Mouse (Mus musculus) lung, adult 2 months (tissue): ENCODE data around the gene Rpgrip1l. TPM values are rescaled to one million over a fixed set of nuclear protein-coding genes. Genes with fewer than 3 reads are reported as not detected.
A peak's percentile ranks its signal among the peaks of the same experiment; 100 is the strongest.

Source experiments
- DNase-seq: peaks from one replicate; pipeline ENCODE4 v3.0.0; 2022
- H3K4me1 ChIP-seq: fragments of 200-500 bp; 2 replicates; pipeline ENCODE4 v1.6.1; 2011; ENCODE audit warnings: low read length; ENCODE audit not compliant: control insufficient read depth, insufficient read depth
- H3K4me3 ChIP-seq: fragments of 200-500 bp; replicated peaks from 2 replicates; pipeline ENCODE3; 2011; ENCODE audit warnings: low read depth, mild to moderate bottlenecking, control low read depth, low read length; ENCODE audit errors: extremely low read depth
- CTCF ChIP-seq: fragments of 200-500 bp; IDR thresholded peaks from 2 replicates; pipeline ENCODE4 v1.5.1; 2011; ENCODE audit warnings: mild to moderate bottlenecking, low read length, control low read depth; ENCODE audit not compliant: insufficient read depth
- POLR2A ChIP-seq: fragments of 200-500 bp; IDR thresholded peaks from 2 replicates; pipeline ENCODE4 v1.6.1; 2011; ENCODE audit warnings: low read depth, mild to moderate bottlenecking, control low read depth, low read length, borderline replicate concordance; ENCODE audit errors: extremely low read depth
- WGBS: fragments of 180-500 bp; shearing (Covaris S2); methylation state at CpG from one replicate; pipeline ENCODE4 v1.1.7; 2018; 5-methylcytosine and 5-hydroxymethylcytosine counted together
- polyA plus RNA-seq: library from polyadenylated mRNA; depleted of rRNA; stranded (reverse); fragments of >200 nt; gene quantifications from 2 replicates; pipeline ENCODE4 v1.2.3, GENCODE M21; 2012

Gene Rpgrip1l
- polyA plus RNA-seq, 1 experiment = 3.6 TPM

DNA sequence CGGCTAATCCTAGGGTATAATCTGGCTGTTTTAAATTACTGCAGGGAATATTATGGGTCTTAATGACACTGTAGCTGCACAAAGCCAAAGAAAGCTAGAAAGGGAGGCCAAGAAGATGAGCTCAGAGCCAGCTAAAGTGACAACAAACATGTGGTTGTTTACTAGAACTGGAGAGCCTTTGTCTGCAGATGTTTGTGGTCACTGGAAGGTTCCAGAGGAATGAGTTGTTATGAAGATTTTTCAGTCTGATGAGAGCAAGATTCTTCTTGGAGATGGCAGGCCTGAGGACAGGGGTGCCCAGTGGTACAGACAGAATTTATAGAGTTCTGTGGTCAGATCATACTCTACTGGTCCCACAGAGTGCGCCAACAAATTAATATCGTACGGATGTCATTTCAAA is 94.8 kb downstream of the Rpgrip1l start:
- DNase-seq = no peak
- no peaks in the 10 kb centered on the region for H3K4me1 ChIP-seq
- no peak overlapping the region for H3K4me3 ChIP-seq
- TF ChIP-seq POLR2A (no peak), CTCF (no peak)
- 92% methylated on average over 4 of the region's 4 CpGs for WGBS

DNA sequence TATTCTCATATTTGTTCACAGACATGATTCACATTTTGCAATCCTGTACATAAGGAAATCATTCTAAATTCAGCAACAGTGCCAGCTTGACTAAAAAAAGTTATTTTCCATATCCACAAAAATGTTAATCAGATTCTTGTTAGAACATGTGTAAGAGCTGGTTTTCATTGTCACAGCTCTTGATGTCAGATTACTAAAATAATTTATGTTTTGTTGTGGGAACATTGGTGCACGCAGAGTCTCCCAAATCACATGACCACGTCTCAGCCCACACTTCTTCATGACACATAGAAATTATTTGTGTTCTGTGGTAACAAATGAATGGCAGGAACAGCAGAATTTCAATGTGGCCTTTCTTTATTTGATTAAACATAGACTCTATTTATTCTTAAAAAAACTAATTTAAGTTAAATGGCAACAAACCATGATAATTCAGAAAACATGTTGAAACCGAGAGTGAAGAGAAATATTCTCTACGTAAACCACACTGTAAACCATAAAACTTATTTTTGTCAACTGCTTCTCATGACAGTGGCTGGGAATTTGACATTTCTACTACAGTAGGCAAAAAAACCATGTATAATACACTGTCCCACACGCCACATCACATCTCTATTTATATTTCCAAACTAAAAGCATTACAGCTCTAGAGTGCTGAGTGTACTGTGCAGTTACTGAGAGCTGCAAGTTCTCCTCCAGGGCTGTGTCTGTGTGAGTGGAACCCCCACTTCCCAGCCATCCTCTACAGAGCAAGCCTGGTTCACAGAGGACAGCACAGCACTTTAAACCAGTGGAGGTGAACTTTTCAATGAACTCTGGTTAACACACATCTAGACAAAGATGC is 95.8 kb downstream of the Rpgrip1l start:
- Histone ChIP-seq H3K4me3 (no peak overlapping the region), H3K4me1 (no peaks in the 10 kb centered on the region)
- TF ChIP-seq POLR2A (no peak), CTCF (no peak)
- no peak for DNase-seq
- 85% methylated on average over 5 of the region's 5 CpGs for WGBS

DNA sequence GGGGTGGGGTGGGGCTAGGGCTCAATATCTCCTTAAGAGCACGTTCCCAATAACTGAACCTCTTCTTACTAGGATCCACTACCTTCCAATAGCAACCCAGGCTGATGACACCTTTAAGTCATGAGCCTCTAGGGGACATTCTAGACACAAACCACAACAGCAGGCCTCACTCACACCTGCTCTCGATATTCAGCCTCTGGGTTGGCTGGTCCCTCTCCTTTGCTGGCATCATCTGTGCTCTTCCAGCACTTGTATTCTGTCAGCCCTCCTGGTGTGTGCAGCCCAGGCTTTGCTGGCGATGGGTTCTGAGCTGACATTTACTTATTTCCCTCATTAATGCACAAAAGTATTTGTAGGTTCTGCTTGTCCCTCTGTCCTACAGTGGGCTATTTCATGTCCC is 98.8 kb downstream of the Rpgrip1l start:
- DNase-seq = no peak
- TF ChIP-seq CTCF (no peak), POLR2A (no peak)
- H3K4me1 ChIP-seq = no peaks in the 10 kb centered on the region
- 78% methylated on average over 3 of the region's 3 CpGs for WGBS
- no peak overlapping the region for H3K4me3 ChIP-seq

DNA sequence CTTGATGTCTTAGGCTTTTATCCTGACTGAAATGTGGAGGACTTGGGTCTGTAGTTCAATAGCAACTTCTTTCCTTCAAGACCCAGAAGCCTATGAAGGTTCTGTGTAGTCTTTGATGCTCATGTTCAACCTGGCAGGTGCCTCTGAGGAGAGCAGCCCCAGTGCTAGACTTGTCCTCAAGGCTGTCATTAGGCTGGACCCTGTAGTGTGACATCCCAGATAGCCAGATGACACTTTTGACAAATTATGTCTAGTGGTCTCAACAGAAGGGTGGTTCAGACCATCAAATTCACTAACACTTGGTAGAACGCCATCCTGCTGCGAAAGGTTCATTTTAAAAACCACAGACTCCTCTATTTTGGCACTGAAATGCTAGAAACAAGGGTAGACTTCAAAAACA is 100.1 kb downstream of the Rpgrip1l start:
- WGBS = 82% methylated on average over 2 of the region's 2 CpGs
- no peak for DNase-seq
- H3K4me3 ChIP-seq = no peak overlapping the region
- TF ChIP-seq CTCF (no peak), POLR2A (no peak)
- no peaks in the 10 kb centered on the region for H3K4me1 ChIP-seq

DNA sequence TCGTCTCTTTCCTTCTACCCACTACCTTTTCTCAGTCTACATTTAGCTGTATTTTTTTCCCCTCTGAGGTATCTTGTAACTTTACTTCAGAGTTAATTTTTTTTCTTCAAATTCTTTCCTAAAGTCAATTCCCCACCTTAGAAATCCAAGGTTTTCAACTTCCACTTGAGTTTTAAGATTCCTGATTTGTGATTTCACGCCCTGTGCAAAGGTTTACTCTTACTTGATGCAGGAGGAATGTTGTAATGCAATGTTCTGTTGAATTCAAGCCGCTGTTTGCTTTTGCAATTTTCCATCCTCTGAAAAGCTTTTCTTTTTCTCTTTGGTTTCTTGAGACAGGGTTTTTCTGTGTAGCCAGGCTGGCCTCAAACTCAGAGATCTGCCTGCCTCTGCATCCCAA is 103.4 kb downstream of the Rpgrip1l start:
- no peak for DNase-seq
- no peaks in the 10 kb centered on the region for H3K4me1 ChIP-seq
- no peak overlapping the region for H3K4me3 ChIP-seq
- no peak for TF ChIP-seq CTCF
- no peak for TF ChIP-seq POLR2A
- 63% methylated on average over 3 of the region's 3 CpGs for WGBS

DNA sequence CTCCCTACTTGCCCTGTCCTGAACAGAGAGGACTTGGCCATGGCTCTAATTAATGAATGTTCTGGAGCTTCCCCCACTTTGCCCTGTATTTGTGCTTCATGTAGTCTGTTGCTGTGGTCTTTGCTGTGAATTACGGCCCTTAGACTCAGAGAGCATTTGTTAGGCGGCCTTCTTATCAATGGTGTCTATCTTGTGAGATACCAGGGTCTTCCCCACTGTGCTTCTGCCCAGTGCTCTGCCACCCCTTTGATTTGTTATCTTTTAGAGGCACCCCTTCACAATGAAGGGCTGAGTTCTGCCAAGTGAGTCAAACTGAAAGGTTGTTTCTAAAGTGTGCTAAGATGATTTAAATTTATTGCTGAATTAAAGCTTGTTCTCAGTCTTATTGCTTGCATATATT is 105.4 kb downstream of the Rpgrip1l start:
- Histone ChIP-seq H3K4me3 (no peak overlapping the region), H3K4me1 (no peaks in the 10 kb centered on the region)
- 66% methylated on average over 2 of the region's 2 CpGs for WGBS
- DNase-seq = no peak
- TF ChIP-seq POLR2A (no peak), CTCF (no peak)

DNA sequence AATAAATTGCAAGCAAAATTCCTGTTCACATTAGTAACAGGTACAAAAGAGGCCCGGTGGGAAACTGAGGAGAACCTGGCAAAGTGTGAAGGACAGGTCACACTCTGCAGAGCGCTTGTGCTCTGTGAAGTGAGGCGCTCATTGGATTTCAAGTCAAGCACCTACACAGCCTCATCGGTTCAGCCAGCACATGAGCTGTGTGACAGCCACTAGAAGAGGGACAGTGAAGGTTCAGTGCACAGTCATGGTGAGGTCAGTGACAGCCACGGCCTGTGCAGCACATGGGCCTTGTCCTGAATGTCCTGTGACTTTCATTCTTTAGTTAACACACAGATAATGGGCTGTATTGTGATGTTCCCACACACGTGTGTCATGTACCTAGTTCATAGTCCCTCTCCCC is 107.2 kb downstream of the Rpgrip1l start:
- DNase-seq = no peak
- no peak for TF ChIP-seq POLR2A
- no peak for TF ChIP-seq CTCF
- H3K4me3 ChIP-seq = no peak overlapping the region
- no peaks in the 10 kb centered on the region for H3K4me1 ChIP-seq
- 77% methylated on average over 6 of the region's 6 CpGs for WGBS

DNA sequence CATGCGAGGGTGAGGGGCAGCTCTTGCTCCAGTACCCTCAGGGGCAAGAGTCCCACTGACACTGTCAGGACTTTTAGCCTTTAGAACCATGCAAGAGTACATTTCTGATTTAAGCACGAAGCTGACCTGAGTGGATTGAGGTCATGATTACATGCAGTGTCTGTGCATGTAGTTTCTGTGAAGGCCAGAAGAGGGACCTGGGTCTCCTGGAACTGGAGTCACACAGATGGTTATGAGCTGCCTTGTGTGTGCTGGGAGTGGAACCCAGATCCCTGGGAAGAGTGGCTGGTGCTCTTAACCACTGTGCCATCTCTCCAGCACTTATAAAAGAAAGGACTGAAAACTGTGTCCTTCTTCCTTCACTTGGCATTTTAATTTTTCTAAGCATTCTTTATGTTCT is 111.9 kb downstream of the Rpgrip1l start:
- no peaks in the 10 kb centered on the region for H3K4me1 ChIP-seq
- TF ChIP-seq POLR2A (no peak), CTCF (no peak)
- no peak overlapping the region for H3K4me3 ChIP-seq
- WGBS = 76% methylated on average over 2 of the region's 2 CpGs
- no peak for DNase-seq

DNA sequence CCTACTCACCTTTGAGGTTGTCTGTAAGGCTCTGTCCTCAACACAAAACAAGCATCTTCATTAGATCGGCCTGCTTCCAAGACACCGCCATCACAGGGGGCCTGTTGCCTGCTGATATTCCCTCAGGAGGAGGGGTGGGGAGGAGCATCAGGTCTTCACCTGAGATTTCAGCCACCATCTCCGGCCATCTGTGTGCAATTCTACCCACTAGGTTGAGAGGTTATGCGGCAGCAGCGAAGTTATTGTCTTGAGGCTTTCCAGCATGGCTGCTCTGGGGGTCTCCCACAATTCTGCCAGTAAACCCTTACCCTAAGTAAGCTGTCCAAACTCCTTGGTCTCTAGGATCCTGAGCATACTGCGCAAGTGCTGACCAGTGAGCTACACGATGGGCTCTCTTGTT is 113.2 kb downstream of the Rpgrip1l start, which contains the start of gene Aktip:
Aktip (minus strand) TSS at position 101 of the 400 bp plus-strand sequence.
- no peak for TF ChIP-seq CTCF
- no peak for TF ChIP-seq POLR2A
- DNase-seq = no peak
- Histone ChIP-seq H3K4me1 (no peaks in the 10 kb centered on the region), H3K4me3 (no peak within 1 kb of the TSS)
- WGBS = 92% methylated on average over 7 of the region's 7 CpGs

DNA sequence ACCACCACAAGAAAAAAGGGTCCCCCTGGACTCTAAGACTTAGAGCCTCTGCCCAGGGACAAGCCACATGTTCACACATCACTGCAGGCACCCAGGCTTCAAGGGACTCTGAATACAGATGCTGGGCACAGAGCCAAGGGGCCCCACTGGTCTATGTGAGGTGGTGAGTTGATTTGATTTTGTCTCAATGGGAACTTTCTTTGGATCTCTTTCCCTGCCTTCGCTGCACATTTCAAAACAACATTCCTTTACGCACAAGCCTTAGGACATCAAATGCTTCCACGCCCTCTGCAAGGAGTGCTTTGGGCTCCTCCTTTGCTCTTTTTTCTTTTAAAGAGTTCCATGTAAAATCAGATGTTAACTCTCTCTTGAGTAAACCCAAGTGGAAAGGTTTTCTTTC is 115.0 kb downstream of the Rpgrip1l start:
- Histone ChIP-seq H3K4me3 (no peak overlapping the region), H3K4me1 (no peaks in the 10 kb centered on the region)
- 60% methylated on average over 3 of the region's 3 CpGs for WGBS
- TF ChIP-seq POLR2A (no peak), CTCF (no peak)
- DNase-seq = no peak

DNA sequence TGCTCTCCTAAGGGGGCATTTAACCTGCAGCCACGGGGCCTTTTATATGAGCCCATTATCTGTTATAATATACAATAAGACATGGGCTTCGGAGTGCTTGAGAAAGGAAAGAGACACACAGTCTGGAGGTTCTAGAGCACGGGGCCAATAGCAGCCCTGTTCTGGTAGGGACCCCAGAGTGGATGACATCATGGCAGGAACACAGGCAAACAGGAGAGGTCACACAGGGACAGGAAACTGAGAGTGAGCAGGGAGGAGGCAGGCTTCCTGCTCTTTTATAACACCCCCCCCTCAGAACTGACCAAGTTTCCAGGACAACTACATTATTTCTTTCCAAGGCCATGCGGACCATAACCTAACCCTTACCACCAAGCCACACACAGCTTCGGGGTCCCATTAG is 115.8 kb downstream of the Rpgrip1l start:
- H3K4me1 ChIP-seq = no peaks in the 10 kb centered on the region
- no peak for TF ChIP-seq CTCF
- TF ChIP-seq POLR2A = no peak
- no peak for DNase-seq
- WGBS = 48% methylated on average over 5 of the region's 5 CpGs
- H3K4me3 ChIP-seq = no peak overlapping the region

DNA sequence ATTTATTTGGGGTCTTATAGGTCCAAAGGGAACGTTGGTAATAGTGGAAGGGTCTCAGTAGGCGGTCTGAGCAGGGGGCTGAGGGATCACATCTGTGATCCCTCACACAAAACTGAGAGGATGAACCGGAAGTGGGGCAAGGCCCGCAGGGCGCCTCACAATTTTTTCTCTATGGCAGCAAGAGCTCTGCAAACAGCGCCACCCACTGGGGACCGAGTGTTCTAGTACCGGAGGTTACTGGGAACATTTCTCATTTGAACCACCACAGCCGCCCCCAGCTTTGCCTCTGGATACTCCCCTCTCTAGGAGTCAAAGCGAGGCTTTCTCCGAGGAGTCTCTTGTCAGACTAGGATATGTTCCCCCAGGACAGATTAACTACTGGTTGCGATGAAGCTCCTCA is 116.4 kb downstream of the Rpgrip1l start:
- TF ChIP-seq CTCF = 0 out of 2 replicates have a peak, but pooled peaks have one; percentile 3
- TF ChIP-seq POLR2A = no peak
- WGBS = 84% methylated on average over 12 of the region's 12 CpGs
- no peak overlapping the region for H3K4me3 ChIP-seq
- H3K4me1 ChIP-seq = no peaks in the 10 kb centered on the region
- DNase-seq = no peak
